24 mouse cellular contexts compared by ENCODE assay signal in genomic region chr1:60755391-60756243, GRCm38 (mm10). TPM values are rescaled to one million over a fixed set of nuclear protein-coding genes. Genes with fewer than 3 reads are reported as not detected.
A peak's percentile ranks its signal among the peaks of the same experiment; 100 is the strongest.
DNase-seq lines count a peak whose midpoint lies in the region; ATAC-seq and TF ChIP-seq lines count a peak whose summit lies in the region.
"Had no signal": no experiment of that assay in that cellular context is flagged by ENCODE, and none has a peak within 500 bp of the region (broad histone marks: within the 10 kb centered on the region; RNA-seq: fewer than 3 reads in every experiment).

No protein-coding gene starts in this region.

- H3K4me1 ChIP-seq in spleen, adult 2 months (ENCODE audit: control insufficient read depth, insufficient read depth, insufficient read length): no peaks in the 10 kb centered on the region; the same call in 1 of the 2 replicates
- H3K4me1 ChIP-seq in hindbrain, embryonic 13.5 days (replicated peaks): no peaks in the 10 kb centered on the region
- no peaks in the 10 kb centered on the region for H3K4me1 ChIP-seq in forebrain, postnatal 0 days (ENCODE audit: insufficient read depth)
- H3K4me1 ChIP-seq: forebrain, embryonic 13.5 days; heart, embryonic 12.5 days; midbrain, embryonic 10.5 days had no signal

- ATAC-seq in hindbrain, embryonic 13.5 days (ENCODE audit: low FRiP score): no peak
- ATAC-seq in forebrain, postnatal 0 days: no peak
- ATAC-seq: forebrain, embryonic 13.5 days; Patski had no signal

- peak overlapping the region; percentile 25; the same call in 1 of the 2 replicates for H3K27ac ChIP-seq in spleen, adult 2 months (ENCODE audit: insufficient read depth, low read length)
- H3K27ac ChIP-seq in hindbrain, embryonic 13.5 days: no peak overlapping the region
- H3K27ac ChIP-seq in forebrain, postnatal 0 days (ENCODE audit: low read depth, low read length): no peak overlapping the region
- H3K27ac ChIP-seq: forebrain, embryonic 13.5 days; layer of hippocampus, adult 2 months; midbrain, embryonic 10.5 days had no signal

- no peak for TF ChIP-seq POLR2A in spleen, adult 2 months (IDR thresholded peaks at IDR 0.05; ENCODE audit: low read depth, low read length)

- H3K4me2 ChIP-seq in hindbrain, embryonic 13.5 days: no peak overlapping the region
- H3K4me2 ChIP-seq in forebrain, postnatal 0 days (ENCODE audit: low read depth): no peak overlapping the region
- H3K4me2 ChIP-seq: forebrain, embryonic 13.5 days; heart, embryonic 12.5 days had no signal

- no peak for TF ChIP-seq CTCF in spleen, adult 2 months (IDR thresholded peaks at IDR 0.05; ENCODE audit: extremely low read depth, insufficient read depth, insufficient read length, insufficient replicate concordance)
- TF ChIP-seq CTCF in forebrain, postnatal 0 days (IDR thresholded peaks at IDR 0.05; ENCODE audit: low read depth): no peak

- no peaks in the 10 kb centered on the region for H3K9me3 ChIP-seq in hindbrain, embryonic 13.5 days
- H3K9me3 ChIP-seq in forebrain, postnatal 0 days (ENCODE audit: low read length): no peaks in the 10 kb centered on the region
- H3K9me3 ChIP-seq: forebrain, embryonic 13.5 days; G1E; heart, embryonic 12.5 days; midbrain, embryonic 10.5 days had no signal

- H3K36me3 ChIP-seq in spleen, adult 2 months (ENCODE audit: control insufficient read depth, insufficient read depth, low read length): no peaks in the 10 kb centered on the region
- no peaks in the 10 kb centered on the region for H3K36me3 ChIP-seq in hindbrain, embryonic 13.5 days
- no peaks in the 10 kb centered on the region for H3K36me3 ChIP-seq in forebrain, postnatal 0 days (ENCODE audit: insufficient read depth)
- H3K36me3 ChIP-seq: G1E; heart, embryonic 12.5 days; midbrain, embryonic 10.5 days had no signal

- no peak overlapping the region for H3K4me3 ChIP-seq in spleen, adult 2 months (ENCODE audit: extremely low read depth, insufficient read depth, insufficient read length)
- no peak overlapping the region for H3K4me3 ChIP-seq in hindbrain, embryonic 13.5 days
- H3K4me3 ChIP-seq in forebrain, postnatal 0 days (ENCODE audit: low read depth, low read length): no peak overlapping the region
- H3K4me3 ChIP-seq: forebrain, embryonic 13.5 days; heart, embryonic 12.5 days; layer of hippocampus, adult 2 months; midbrain, embryonic 10.5 days had no signal

- H3K27me3 ChIP-seq in spleen, adult 2 months (ENCODE audit: control insufficient read depth, insufficient read depth, low read length): no peaks in the 10 kb centered on the region
- no peaks in the 10 kb centered on the region for H3K27me3 ChIP-seq in hindbrain, embryonic 13.5 days
- no peaks in the 10 kb centered on the region for H3K27me3 ChIP-seq in forebrain, postnatal 0 days (ENCODE audit: insufficient read depth, low read length)
- H3K27me3 ChIP-seq: forebrain, embryonic 13.5 days; heart, embryonic 12.5 days had no signal

- H3K9ac ChIP-seq in hindbrain, embryonic 13.5 days: no peak overlapping the region
- H3K9ac ChIP-seq in forebrain, postnatal 0 days: no peak overlapping the region
- H3K9ac ChIP-seq: forebrain, embryonic 13.5 days; heart, embryonic 12.5 days had no signal

- peak in 1 of 2 experiments; percentile 49 for DNase-seq in spleen, adult 2 months (ENCODE audit: low read depth in 1 of 2, low spot score in 2 of 2)
- no peak for DNase-seq in spleen, postnatal 10 days (ENCODE audit: low spot score in 2 of 2)
- DNase-seq in CD8-positive naive resting alpha-beta T cell, adult 2 months (ENCODE audit: low read depth in 2 of 2, low spot score in 2 of 2): peak; percentile 61 to 68
- peak; percentile 93 for DNase-seq in induced T-regulatory cell, adult 2 months (ENCODE audit: low read depth)
- DNase-seq in thymus, postnatal 14 days: peak; percentile 56
- DNase-seq in forebrain, postnatal 0 days: no peak
- no peak for DNase-seq in heart, adult 18-20 months
- DNase-seq: adrenal gland, adult 8-10 months; cerebellum, adult 11-12 months; cerebellum, postnatal 25 days; gastrocnemius, postnatal 14 days; heart, adult 11 months; heart, postnatal 10 days; kidney, adult 8-10 months; kidney, postnatal 10 days; lung, postnatal 4 days; right cerebral cortex, postnatal 14 days had no signal

- WGBS in spleen, adult 2 months: 44% methylated on average over 7 of the region's 7 CpGs
- WGBS in hindbrain, embryonic 13.5 days: 83% methylated on average over 7 of the region's 7 CpGs
- 86% methylated on average over 7 of the region's 7 CpGs for WGBS in forebrain, postnatal 0 days

RNA-seq across cellular contexts. Expression of gene Cd28, which starts 39.0 kb away (rescaled TPM):
- 3.6 and 4.3 TPM in 2 replicates for polyA plus RNA-seq in spleen, adult 2 months (2012; rRNA removed)
- polyA plus RNA-seq in hindbrain, embryonic 13.5 days (2015; fragmentation: Nextera tagmentation; extraction: Ambion mirVana): 0.10 and 0.19 TPM in 2 replicates
- total RNA-seq in forebrain, postnatal 0 days (2014; rRNA removed): 0.05 TPM in 1 of 2 replicates, not detected in the other
- polyA plus RNA-seq in forebrain, postnatal 0 days (2015; fragmentation: Nextera tagmentation; extraction: Ambion mirVana): 0.03 and 0.08 TPM in 2 replicates
- total RNA-seq in heart, adult 18-20 months (2021): 10 to 100 TPM; 11.9 to 13.4 TPM
- polyA plus RNA-seq: G1E, Patski had no signal

Comparison
In these comparisons a context has a peak if more than half of its experiments do, and no peak if none do; other contexts are left out.
1. DNase-seq: peak in CD8-positive naive resting alpha-beta T cell, adult 2 months (2 of 2), induced T-regulatory cell, adult 2 months (single experiment) and thymus, postnatal 14 days (single experiment); none in spleen, postnatal 10 days (0 of 2), forebrain, postnatal 0 days (single experiment) and heart, adult 18-20 months (0 of 2).